ENCODE assay signal across 10 mouse cellular contexts in genomic region chr8:4367808-4368207, GRCm38 (mm10). TPM values are rescaled to one million over a fixed set of nuclear protein-coding genes. Genes with fewer than 3 reads are reported as not detected.
DNase-seq lines count a peak whose midpoint lies in the region; ATAC-seq and TF ChIP-seq lines count a peak whose summit lies in the region.
"Had no signal": no experiment of that assay in that cellular context is flagged by ENCODE, and none has a peak within 500 bp of the region (broad histone marks: within the 10 kb centered on the region; RNA-seq: fewer than 3 reads in every experiment).

No protein-coding gene starts in this region.

- H3K36me3 ChIP-seq in midbrain, postnatal 0 days (ENCODE audit: insufficient read depth, low read length), result no peaks in the 10 kb centered on the region
- no peaks in the 10 kb centered on the region for H3K36me3 ChIP-seq in midbrain, embryonic 13.5 days
- H3K36me3 ChIP-seq: hindbrain, embryonic 12.5 days had no signal

- H3K4me2 ChIP-seq in midbrain, postnatal 0 days (ENCODE audit: low read depth, low read length, poor library complexity, severe bottlenecking), result no peak overlapping the region
- H3K4me2 ChIP-seq in midbrain, embryonic 13.5 days (replicated peaks), result no peak overlapping the region
- H3K4me2 ChIP-seq: hindbrain, embryonic 12.5 days had no signal

- H3K9me3 ChIP-seq in midbrain, postnatal 0 days (ENCODE audit: low read length), result no peaks in the 10 kb centered on the region
- no peaks in the 10 kb centered on the region for H3K9me3 ChIP-seq in midbrain, embryonic 13.5 days
- H3K9me3 ChIP-seq: hindbrain, embryonic 12.5 days had no signal

- WGBS in midbrain, postnatal 0 days, result 71% methylated on average over 11 of the region's 11 CpGs
- WGBS in midbrain, embryonic 13.5 days, result 80% methylated on average over 11 of the region's 11 CpGs

- H3K9ac ChIP-seq in midbrain, postnatal 0 days (replicated peaks; ENCODE audit: low read length, poor library complexity, severe bottlenecking), result no peak overlapping the region
- no peak overlapping the region for H3K9ac ChIP-seq in midbrain, embryonic 13.5 days (replicated peaks)
- H3K9ac ChIP-seq: hindbrain, embryonic 12.5 days had no signal

- DNase-seq in adrenal gland, postnatal 14 days, result peak; percentile 67
- DNase-seq in adrenal gland, adult 8-10 months, result no peak
- DNase-seq in midbrain, postnatal 0 days (ENCODE audit: low spot score), result peak; percentile 55
- DNase-seq in layer of hippocampus, postnatal 25 days (ENCODE audit: extremely low spot score in 1 of 2, low spot score in 1 of 2), result peak; percentile 41 to 68
- DNase-seq in thymus, postnatal 25 days, result no peak
- DNase-seq in kidney, adult 9 months, result no peak
- DNase-seq: spleen, adult 18-20 months had no signal

- ATAC-seq in midbrain, postnatal 0 days (ENCODE audit: low FRiP score), result no peak
- ATAC-seq in midbrain, embryonic 13.5 days, result no peak
- ATAC-seq in megakaryocyte-erythroid progenitor cell, adult 5-6 weeks (replicated peaks; ENCODE audit: low FRiP score, low TSS enrichment, poor library complexity, severe bottlenecking), result no peak

- no peaks in the 10 kb centered on the region for H3K27me3 ChIP-seq in midbrain, postnatal 0 days (ENCODE audit: insufficient read depth, low read length)
- H3K27me3 ChIP-seq in midbrain, embryonic 13.5 days, result no peaks in the 10 kb centered on the region
- H3K27me3 ChIP-seq: hindbrain, embryonic 12.5 days had no signal

- TF ChIP-seq CTCF in midbrain, postnatal 0 days (IDR thresholded peaks at IDR 0.05), result no peak

- H3K4me3 ChIP-seq in midbrain, postnatal 0 days (ENCODE audit: low read depth, low read length), result no peak overlapping the region
- no peak overlapping the region for H3K4me3 ChIP-seq in midbrain, embryonic 13.5 days (replicated peaks)
- H3K4me3 ChIP-seq: hindbrain, embryonic 12.5 days had no signal

- H3K4me1 ChIP-seq in midbrain, postnatal 0 days (ENCODE audit: insufficient read depth, low read length), result no peaks in the 10 kb centered on the region
- H3K4me1 ChIP-seq in midbrain, embryonic 13.5 days (replicated peaks), result no peaks in the 10 kb centered on the region
- H3K4me1 ChIP-seq: hindbrain, embryonic 12.5 days had no signal

- H3K27ac ChIP-seq in midbrain, postnatal 0 days (ENCODE audit: low read depth, low read length), result no peak overlapping the region
- no peak overlapping the region for H3K27ac ChIP-seq in midbrain, embryonic 13.5 days
- H3K27ac ChIP-seq: hindbrain, embryonic 12.5 days had no signal

RNA-seq across cellular contexts. Expression of gene Elavl1, which starts 42.6 kb away (rescaled TPM):
- 93.4 and 102 TPM in 2 replicates for total RNA-seq in adrenal gland, postnatal 14 days (2021)
- 100 to 1,000 TPM in 1 of 4 experiments, 10 to 100 TPM in 3; 77.7 to 108 (median 85.4) TPM for total RNA-seq in adrenal gland, adult 8-10 months (2022)
- total RNA-seq in midbrain, postnatal 0 days (2014; rRNA removed), result 70.6 and 73.3 TPM in 2 replicates
- polyA plus RNA-seq in midbrain, postnatal 0 days (2015; fragmentation: Nextera tagmentation; extraction: Ambion mirVana), result 50.0 and 54.3 TPM in 2 replicates
- 152 and 163 TPM in 2 replicates for polyA plus RNA-seq in midbrain, embryonic 13.5 days (2015; fragmentation: Nextera tagmentation; extraction: Ambion mirVana)
- 10 to 100 TPM; 74.1 to 77.7 TPM for total RNA-seq in layer of hippocampus, postnatal 25 days (2021)
- total RNA-seq in megakaryocyte-erythroid progenitor cell, adult 5-6 weeks (2014; fragmentation: Nextera tagmentation), result 128 and 161 TPM in 2 replicates
- 87.6 and 121 TPM in 2 replicates for total RNA-seq in megakaryocyte-erythroid progenitor cell, adult 5-6 weeks (2017)

RNA-seq across cellular contexts. Expression of gene Ccl25, which starts 42.8 kb away (rescaled TPM):
- 16.1 and 18.2 TPM in 2 replicates for total RNA-seq in adrenal gland, postnatal 14 days (2021)
- total RNA-seq in adrenal gland, adult 8-10 months (2022), result 10 to 100 TPM; 16.2 to 23.5 (median 16.9) TPM
- total RNA-seq in midbrain, postnatal 0 days (2014; rRNA removed), result 4.9 and 13.0 TPM in 2 replicates
- 14.7 and 16.3 TPM in 2 replicates for polyA plus RNA-seq in midbrain, postnatal 0 days (2015; fragmentation: Nextera tagmentation; extraction: Ambion mirVana)
- polyA plus RNA-seq in midbrain, embryonic 13.5 days (2015; fragmentation: Nextera tagmentation; extraction: Ambion mirVana), result 20.0 and 23.2 TPM in 2 replicates
- total RNA-seq in layer of hippocampus, postnatal 25 days (2021), result 10 to 100 TPM; 20.6 to 25.9 TPM
- 20.6 and 28.7 TPM in 2 replicates for total RNA-seq in megakaryocyte-erythroid progenitor cell, adult 5-6 weeks (2014; fragmentation: Nextera tagmentation)
- 16.7 and 17.1 TPM in 2 replicates for total RNA-seq in megakaryocyte-erythroid progenitor cell, adult 5-6 weeks (2017)

Comparison
In these comparisons a context has a peak if more than half of its experiments do, and no peak if none do; other contexts are left out.
1. DNase-seq: peak in adrenal gland, postnatal 14 days (single experiment), midbrain, postnatal 0 days (single experiment) and layer of hippocampus, postnatal 25 days (2 of 2); none in adrenal gland, adult 8-10 months (single experiment), thymus, postnatal 25 days (single experiment) and kidney, adult 9 months (single experiment).